Mouse (Mus musculus) effector memory CD4-positive, alpha-beta T cell, adult 7 months (primary cell): ENCODE measurements around the gene Dctn2. TPM values are rescaled to one million over a fixed set of nuclear protein-coding genes. Genes with fewer than 3 reads are reported as not detected.

ENCODE experiments used
- polyA plus RNA-seq: library from polyadenylated mRNA; unstranded; fragments of 100-300 nt; shearing (Covaris generic); gene quantifications from one replicate; pipeline ENCODE4 v1.2.1, GENCODE M21; 2017

Gene Dctn2
- 69.5 TPM for polyA plus RNA-seq

GRCm38 (mm10) chr10:127266112-127267091, at the start of gene Dctn2:
Dctn2 (plus strand) TSS chr10:127266368.

GRCm38 (mm10) chr10:127262548-127263398, 3.4 kb upstream of the Dctn2 start, which contains the start of gene Kif5a:
Kif5a (minus strand) TSS chr10:127263348.

GRCm38 (mm10) chr10:127288800-127289572, 22.8 kb downstream of the Dctn2 start, which contains the start of gene Mbd6:
Mbd6 (minus strand) TSS chr10:127289018.

DNA sequence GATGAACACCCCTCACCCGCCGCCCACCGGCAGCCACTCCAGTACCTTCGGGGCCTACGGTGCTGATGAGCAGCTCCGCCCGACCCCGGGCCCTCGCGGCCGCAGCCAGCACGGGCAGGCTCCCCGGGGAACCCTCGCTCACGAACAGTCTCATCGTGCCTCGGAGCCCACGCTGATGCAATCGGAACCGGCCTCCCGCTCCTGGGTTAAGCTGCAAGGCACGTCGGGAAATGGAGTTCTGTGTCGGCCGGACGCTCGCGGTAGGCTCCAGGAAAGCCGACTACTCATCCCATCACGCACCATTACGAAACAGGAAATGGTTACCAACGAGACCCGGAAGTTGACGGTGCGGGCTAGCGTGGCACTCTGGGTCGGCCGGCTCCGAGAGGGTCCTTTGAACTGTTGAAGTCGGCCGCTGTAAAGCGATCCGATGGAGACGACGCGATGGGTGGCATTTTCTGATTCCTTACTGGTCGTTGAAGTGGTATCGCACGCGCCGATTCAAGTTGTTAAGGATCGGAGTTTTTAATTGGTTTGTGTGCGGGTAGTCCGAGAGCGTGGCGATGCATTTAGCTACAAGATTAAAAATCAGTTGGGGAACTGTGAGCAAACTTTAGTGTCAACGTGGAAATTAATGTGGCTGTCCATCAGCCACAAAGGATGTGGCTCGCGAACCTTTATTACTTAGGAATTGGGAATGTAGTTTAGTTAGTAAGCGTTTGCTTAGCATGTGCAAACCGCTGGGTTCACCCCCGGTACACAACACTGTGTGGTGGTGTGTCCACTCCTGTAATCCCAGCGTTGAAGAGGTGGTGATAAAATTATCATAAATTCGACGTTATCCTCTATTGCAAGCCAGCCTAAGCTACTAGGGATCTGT, 45.5 kb downstream of the Dctn2 start, which contains the start of gene Mars:
Mars (minus strand) TSS at position 311 of the 880 bp plus-strand sequence.

GRCm38 (mm10) chr10:127321621-127322020, 55.5 kb downstream of the Dctn2 start, which contains the start of gene Arhgap9:
Arhgap9 (plus strand) TSS chr10:127321964.

Other genes starting within 250 kb of the Dctn2 start
- gene Tsfm, start 235.5 kb upstream of the Dctn2 start, polyA plus RNA-seq, result 21.8 TPM
- gene Mettl1, start 225.0 kb upstream of the Dctn2 start, polyA plus RNA-seq, result 15.7 TPM
- 0.60 TPM for gene Eef1akmt3, start 224.9 kb upstream of the Dctn2 start, polyA plus RNA-seq
- not detected for gene Cyp27b1, start 218.1 kb upstream of the Dctn2 start, polyA plus RNA-seq
- gene March9, start 206.2 kb upstream of the Dctn2 start, polyA plus RNA-seq, result 1.4 TPM
- 188 TPM for gene Cdk4, start 202.8 kb upstream of the Dctn2 start, polyA plus RNA-seq
- 142 TPM for gene Tspan31, start 196.1 kb upstream of the Dctn2 start, polyA plus RNA-seq
- 13.2 TPM for gene Agap2, start 191.1 kb upstream of the Dctn2 start, polyA plus RNA-seq
- gene Os9, start 145.2 kb upstream of the Dctn2 start, polyA plus RNA-seq, result 197 TPM
- gene B4galnt1, start 101.1 kb upstream of the Dctn2 start, polyA plus RNA-seq, result 801 TPM
- gene Slc26a10, start 85.7 kb upstream of the Dctn2 start, polyA plus RNA-seq, result 11.3 TPM
- not detected for gene Arhgef25, start 76.3 kb upstream of the Dctn2 start, polyA plus RNA-seq
- gene Dtx3, start 70.6 kb upstream of the Dctn2 start, polyA plus RNA-seq, result 90.2 TPM
- 26.3 TPM for gene Pip4k2c, start 54.8 kb upstream of the Dctn2 start, polyA plus RNA-seq
- 0.06 TPM for gene Kif5a, start 3.0 kb upstream of the Dctn2 start, polyA plus RNA-seq
- gene Mbd6, start 22.6 kb downstream of the Dctn2 start, polyA plus RNA-seq, result 3.4 TPM
- gene Mars, start 45.4 kb downstream of the Dctn2 start, polyA plus RNA-seq, result 59.8 TPM
- 174 TPM for gene Arhgap9, start 55.6 kb downstream of the Dctn2 start, polyA plus RNA-seq
- not detected for gene Gli1, start 75.6 kb downstream of the Dctn2 start, polyA plus RNA-seq
- gene Inhbe, start 88.0 kb downstream of the Dctn2 start, polyA plus RNA-seq, result not detected
- gene Inhbc, start 104.1 kb downstream of the Dctn2 start, polyA plus RNA-seq, result not detected
- gene R3hdm2, start 114.0 kb downstream of the Dctn2 start, polyA plus RNA-seq, result 34.5 TPM
- gene Stac3, start 235.3 kb downstream of the Dctn2 start, polyA plus RNA-seq, result not detected
- not detected for gene Ndufa4l2, start 248.6 kb downstream of the Dctn2 start, polyA plus RNA-seq